Mouse (Mus musculus) cerebellum, adult 9-11 months (tissue): Measurements from ENCODE around the gene Slc25a24.

Experiments
- DNase-seq: peaks from one replicate; pipeline ENCODE4 v3.0.0; 2022

Gene Slc25a24

GRCm38 (mm10) chr3:109171070-109171778 is 48.3 kb downstream of the Slc25a24 start:
- peak; percentile 49 for DNase-seq

- DNase-seq: no peak
Observed at GRCm38 (mm10) chr3:109174394-109174793, 51.4 kb downstream of the Slc25a24 start.

GRCm38 (mm10) chr3:109178705-109179104 is 55.8 kb downstream of the Slc25a24 start:
- no peak for DNase-seq

- DNase-seq: no peak
Observed at GRCm38 (mm10) chr3:109179528-109180076, 56.7 kb downstream of the Slc25a24 start.

- no peak for DNase-seq
Observed at GRCm38 (mm10) chr3:109196166-109196565, 73.2 kb downstream of the Slc25a24 start.

GRCm38 (mm10) chr3:109199280-109199679 is 76.3 kb downstream of the Slc25a24 start:
- DNase-seq: no peak

GRCm38 (mm10) chr3:109212322-109212721 is 89.4 kb downstream of the Slc25a24 start:
- DNase-seq: no peak

- DNase-seq: no peak
Observed at GRCm38 (mm10) chr3:109216352-109216751, 93.4 kb downstream of the Slc25a24 start.
